Mouse (Mus musculus): ENCODE data around the gene Mypop. TPM values are rescaled to one million over a fixed set of nuclear protein-coding genes. Genes with fewer than 3 reads are reported as not detected.

The Mypop gene
- polyA plus RNA-seq, 1 experiment = 7.5 TPM

- no peak for DNase-seq (ENCODE audit: low spot score)
Observed at GRCm38 (mm10) chr7:19017909-19018308, 26.9 kb downstream of the Mypop start.

GRCm38 (mm10) chr7:19021048-19021447 is 30.0 kb downstream of the Mypop start:
- DNase-seq (ENCODE audit: low spot score) = no peak

GRCm38 (mm10) chr7:19022189-19022958 is 31.3 kb downstream of the Mypop start:
- DNase-seq (ENCODE audit: low spot score) = no peak

- peak; percentile 41 for DNase-seq (ENCODE audit: low spot score)
Observed at GRCm38 (mm10) chr7:19023357-19023814, 32.3 kb downstream of the Mypop start, which contains the start of gene Foxa3. Gene Foxa3 (minus strand): TSS chr7:19023538.

- DNase-seq (ENCODE audit: low spot score) = peak; percentile 82
Observed at GRCm38 (mm10) chr7:19024096-19024506, 33.1 kb downstream of the Mypop start, which contains the start of gene Sympk. Gene Sympk (plus strand): TSS chr7:19024377.

GRCm38 (mm10) chr7:19024581-19025255 is 33.7 kb downstream of the Mypop start:
- DNase-seq (ENCODE audit: low spot score) = peak; percentile 52

- DNase-seq (ENCODE audit: low spot score) = no peak
Observed at GRCm38 (mm10) chr7:19028067-19028466, 37.0 kb downstream of the Mypop start.

GRCm38 (mm10) chr7:19029084-19029653 is 38.1 kb downstream of the Mypop start:
- DNase-seq (ENCODE audit: low spot score) = no peak

GRCm38 (mm10) chr7:19031641-19032040 is 40.6 kb downstream of the Mypop start:
- no peak for DNase-seq (ENCODE audit: low spot score)

- no peak for DNase-seq (ENCODE audit: low spot score)
Observed at GRCm38 (mm10) chr7:19044616-19045015, 53.6 kb downstream of the Mypop start.

GRCm38 (mm10) chr7:19046286-19047069 is 55.4 kb downstream of the Mypop start:
- DNase-seq (ENCODE audit: low spot score) = no peak

GRCm38 (mm10) chr7:19048006-19048527 is 57.0 kb downstream of the Mypop start:
- no peak for DNase-seq (ENCODE audit: low spot score)

- DNase-seq (ENCODE audit: low spot score) = no peak
Observed at GRCm38 (mm10) chr7:19049252-19049651, 58.2 kb downstream of the Mypop start.

- DNase-seq (ENCODE audit: low spot score) = no peak
Observed at GRCm38 (mm10) chr7:19050172-19050571, 59.1 kb downstream of the Mypop start.

- DNase-seq (ENCODE audit: low spot score) = no peak
Observed at GRCm38 (mm10) chr7:19051161-19051560, 60.1 kb downstream of the Mypop start.

Other genes with a start within 250 kb of the Mypop start
- gene Psg19, start 192.7 kb upstream of the Mypop start, polyA plus RNA-seq (2012; rRNA removed) = not detected in 2 replicates
- 0.37 and 0.59 TPM in 2 replicates for gene Psg17, start 169.6 kb upstream of the Mypop start, polyA plus RNA-seq (2012; rRNA removed)
- gene Mill2, start 151.3 kb upstream of the Mypop start, polyA plus RNA-seq (2012; rRNA removed) = 27.2 and 31.4 TPM in 2 replicates
- 3.3 and 3.5 TPM in 2 replicates for gene Pglyrp1, start 119.9 kb upstream of the Mypop start, polyA plus RNA-seq (2012; rRNA removed)
- gene Ccdc61, start 80.8 kb upstream of the Mypop start, polyA plus RNA-seq (2012; rRNA removed) = 26.9 and 31.4 TPM in 2 replicates
- 0.48 and 1.0 TPM in 2 replicates for gene Nova2, start 65.4 kb upstream of the Mypop start, polyA plus RNA-seq (2012; rRNA removed)
- gene Nanos2, start 3.8 kb upstream of the Mypop start, polyA plus RNA-seq (2012; rRNA removed) = 0.04 TPM in 1 of 2 replicates, not detected in the other
- 15.8 and 20.3 TPM in 2 replicates for gene Irf2bp1, start 12.8 kb downstream of the Mypop start, polyA plus RNA-seq (2012; rRNA removed)
- 0.04 TPM in 1 of 2 replicates, not detected in the other for gene Foxa3, start 32.3 kb downstream of the Mypop start, polyA plus RNA-seq (2012; rRNA removed)
- 35.0 and 43.7 TPM in 2 replicates for gene Sympk, start 33.1 kb downstream of the Mypop start, polyA plus RNA-seq (2012; rRNA removed)
- gene Rsph6a, start 63.4 kb downstream of the Mypop start, polyA plus RNA-seq (2012; rRNA removed) = 0.03 TPM in 1 of 2 replicates, not detected in the other
- gene Dmwd, start 85.0 kb downstream of the Mypop start, polyA plus RNA-seq (2012; rRNA removed) = 44.9 and 46.4 TPM in 2 replicates
- gene Dmpk, start 92.6 kb downstream of the Mypop start, polyA plus RNA-seq (2012; rRNA removed) = 525 and 848 TPM in 2 replicates
- gene Six5, start 103.3 kb downstream of the Mypop start, polyA plus RNA-seq (2012; rRNA removed) = 59.1 and 60.2 TPM in 2 replicates
- gene Gm4969, start 127.1 kb downstream of the Mypop start, polyA plus RNA-seq (2012; rRNA removed) = 0.13 and 0.40 TPM in 2 replicates
- 7.2 and 7.7 TPM in 2 replicates for gene Fbxo46, start 128.6 kb downstream of the Mypop start, polyA plus RNA-seq (2012; rRNA removed)
- gene Qpctl, start 158.0 kb downstream of the Mypop start, polyA plus RNA-seq (2012; rRNA removed) = 11.1 and 13.1 TPM in 2 replicates
- gene Snrpd2, start 158.5 kb downstream of the Mypop start, polyA plus RNA-seq (2012; rRNA removed) = 122 and 124 TPM in 2 replicates
- 0.09 and 0.28 TPM in 2 replicates for gene Gipr, start 174.9 kb downstream of the Mypop start, polyA plus RNA-seq (2012; rRNA removed)
- 58.3 and 61.8 TPM in 2 replicates for gene Eml2, start 185.2 kb downstream of the Mypop start, polyA plus RNA-seq (2012; rRNA removed)
- 13.5 and 14.3 TPM in 2 replicates for gene Gpr4, start 221.3 kb downstream of the Mypop start, polyA plus RNA-seq (2012; rRNA removed)
- gene Opa3, start 237.1 kb downstream of the Mypop start, polyA plus RNA-seq (2012; rRNA removed) = 18.1 and 19.4 TPM in 2 replicates

Measured in urinary bladder, adult 2 months (tissue).